Mouse (Mus musculus): Measurements from ENCODE around the gene Xxylt1.
A peak's percentile ranks its signal among the peaks of the same experiment; 100 is the strongest.

Gene Xxylt1

DNA sequence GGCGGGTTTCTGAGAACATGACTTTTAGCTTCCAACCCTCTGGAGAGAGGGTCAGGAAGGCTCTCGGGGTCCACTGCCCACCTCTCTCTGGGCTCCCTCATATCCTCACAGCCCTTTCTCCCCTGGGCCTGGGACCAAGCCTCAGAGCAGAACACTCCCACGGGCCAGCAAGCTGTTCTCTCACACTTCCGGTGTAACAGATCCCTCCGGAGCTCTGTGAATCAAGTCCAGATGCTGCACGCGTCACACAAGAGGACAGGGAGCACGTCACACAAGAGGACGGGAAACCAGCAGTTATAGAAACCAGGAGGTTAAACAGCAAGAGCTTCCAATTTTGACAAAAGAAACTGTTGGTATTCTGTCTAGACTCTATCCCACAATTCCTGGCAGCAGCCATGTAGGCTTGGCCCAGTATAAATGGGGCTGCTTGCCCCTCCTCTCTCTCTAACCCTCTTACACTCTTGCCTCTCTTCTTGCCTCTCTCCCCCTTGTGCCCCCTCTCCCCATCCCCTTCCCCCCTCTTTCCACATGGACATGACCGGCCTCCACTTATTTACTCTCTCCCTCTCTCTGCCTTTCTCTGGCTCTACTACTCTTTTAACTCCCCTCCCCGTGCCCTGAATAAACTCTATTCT is 19.9 kb downstream of the Xxylt1 start:
- no peak for DNase-seq (ENCODE audit: low spot score)

- no peak for DNase-seq (ENCODE audit: low spot score)
These were observed 20.5 kb downstream of the Xxylt1 start for GRCm38 (mm10) chr16:31060714-31061113.

DNA sequence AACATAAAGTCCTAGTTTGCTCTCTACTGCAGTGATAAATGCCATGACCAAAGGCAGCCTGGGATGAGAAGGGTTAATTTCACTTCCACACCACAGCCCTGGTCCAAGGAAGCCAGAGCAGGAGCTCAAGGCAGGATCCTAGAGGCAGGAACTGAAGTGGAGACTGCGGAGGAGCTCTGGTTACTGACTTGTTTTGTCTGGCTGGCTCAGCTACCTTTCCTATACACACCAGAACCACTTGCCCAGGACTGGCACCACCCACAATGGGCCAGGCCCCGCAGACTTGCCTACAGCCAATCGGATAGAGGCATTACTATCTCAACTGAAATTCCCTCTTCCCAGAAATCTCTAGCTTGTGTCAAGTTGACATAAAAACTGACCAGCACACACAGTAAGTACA is 21.0 kb downstream of the Xxylt1 start:
- DNase-seq (ENCODE audit: low spot score) = no peak

- DNase-seq (ENCODE audit: low spot score) = no peak
These were observed 21.5 kb downstream of the Xxylt1 start for GRCm38 (mm10) chr16:31059730-31060129.

DNA sequence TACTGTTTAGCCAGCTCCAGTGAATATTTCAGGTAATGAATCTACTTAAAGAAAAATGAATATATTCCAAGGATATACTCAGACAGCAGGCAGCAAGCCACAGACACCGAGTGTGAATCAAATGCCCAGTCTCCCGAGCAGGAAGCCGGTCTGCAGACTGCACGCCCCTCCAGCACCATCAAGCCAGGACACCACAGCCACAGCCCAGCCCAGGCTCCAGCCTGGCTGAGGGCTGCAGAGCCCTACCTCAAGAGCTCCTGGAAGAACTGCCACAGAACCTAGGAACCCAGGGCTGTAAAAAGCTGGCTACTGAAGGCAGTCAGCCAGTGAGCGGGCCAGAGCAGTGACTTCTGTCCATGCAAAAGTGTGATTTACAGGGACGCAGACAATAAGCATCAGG is 28.4 kb downstream of the Xxylt1 start:
- no peak for DNase-seq (ENCODE audit: low spot score)

- no peak for DNase-seq (ENCODE audit: low spot score)
These were observed 29.0 kb downstream of the Xxylt1 start for GRCm38 (mm10) chr16:31052177-31052726.

GRCm38 (mm10) chr16:31050701-31051100 is 30.5 kb downstream of the Xxylt1 start:
- no peak for DNase-seq (ENCODE audit: low spot score)

GRCm38 (mm10) chr16:31048194-31048593 is 33.0 kb downstream of the Xxylt1 start:
- DNase-seq (ENCODE audit: low spot score) = no peak

GRCm38 (mm10) chr16:31047186-31047898 is 33.9 kb downstream of the Xxylt1 start:
- DNase-seq (ENCODE audit: low spot score) = no peak

DNA sequence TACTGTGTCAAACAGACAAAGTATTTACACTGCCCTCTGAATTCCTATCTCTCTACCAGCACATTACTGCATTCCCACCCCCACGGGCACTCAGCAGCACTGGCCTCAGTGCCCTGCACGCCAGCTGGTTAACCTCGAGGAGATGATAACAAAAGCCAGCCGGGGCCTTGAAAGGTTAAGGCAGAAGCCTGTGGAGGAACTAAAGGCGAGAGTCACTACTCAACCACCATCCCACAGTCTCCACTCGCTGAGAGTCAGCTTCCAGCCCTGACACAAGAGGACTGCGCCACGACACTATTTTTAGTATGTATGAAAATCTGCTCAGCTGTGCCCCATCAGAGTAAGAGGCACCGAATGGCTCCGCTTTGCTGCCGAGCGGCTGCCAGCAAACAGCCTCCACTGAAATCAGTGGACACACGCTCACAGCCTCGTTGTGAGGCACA is 35.0 kb downstream of the Xxylt1 start:
- no peak for DNase-seq (ENCODE audit: low spot score)

- DNase-seq (ENCODE audit: low spot score) = no peak
These were observed 36.0 kb downstream of the Xxylt1 start for GRCm38 (mm10) chr16:31045211-31045610.

GRCm38 (mm10) chr16:31043136-31043535 is 38.1 kb downstream of the Xxylt1 start:
- DNase-seq (ENCODE audit: low spot score) = peak; percentile 52

- no peak for DNase-seq (ENCODE audit: low spot score)
These were observed 39.7 kb downstream of the Xxylt1 start for GRCm38 (mm10) chr16:31041566-31041965.

DNA sequence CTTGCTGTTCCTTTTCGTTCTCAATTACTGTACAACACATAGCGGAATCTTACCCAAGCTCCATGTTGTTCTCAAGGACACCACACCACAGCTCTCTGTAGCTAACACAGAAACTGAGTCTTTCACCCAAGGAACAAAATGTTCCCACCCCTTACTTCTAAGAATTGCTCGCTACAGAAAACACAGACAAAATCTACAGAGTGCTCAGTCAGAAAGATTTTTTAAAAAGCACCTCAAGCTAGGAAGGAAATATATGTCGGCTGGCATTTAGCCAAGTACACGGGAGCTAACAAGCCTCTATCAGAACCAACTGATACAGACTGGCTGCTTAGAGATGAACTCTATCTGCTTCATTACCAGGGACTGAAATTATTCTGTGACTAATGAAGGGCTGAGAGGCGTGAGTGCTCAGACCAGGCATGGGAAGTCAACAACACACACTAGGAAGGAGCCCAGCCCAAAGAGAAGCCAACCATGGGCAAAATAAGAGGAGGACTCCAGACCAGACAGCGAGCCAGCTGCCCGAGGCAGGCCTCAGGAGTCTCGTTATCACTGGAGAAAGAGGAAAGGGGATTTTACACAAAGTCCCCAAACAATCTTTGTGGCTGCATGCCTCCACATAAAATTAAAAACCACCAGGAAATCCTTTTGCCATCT is 41.3 kb downstream of the Xxylt1 start:
- no peak for DNase-seq (ENCODE audit: low spot score)

DNA sequence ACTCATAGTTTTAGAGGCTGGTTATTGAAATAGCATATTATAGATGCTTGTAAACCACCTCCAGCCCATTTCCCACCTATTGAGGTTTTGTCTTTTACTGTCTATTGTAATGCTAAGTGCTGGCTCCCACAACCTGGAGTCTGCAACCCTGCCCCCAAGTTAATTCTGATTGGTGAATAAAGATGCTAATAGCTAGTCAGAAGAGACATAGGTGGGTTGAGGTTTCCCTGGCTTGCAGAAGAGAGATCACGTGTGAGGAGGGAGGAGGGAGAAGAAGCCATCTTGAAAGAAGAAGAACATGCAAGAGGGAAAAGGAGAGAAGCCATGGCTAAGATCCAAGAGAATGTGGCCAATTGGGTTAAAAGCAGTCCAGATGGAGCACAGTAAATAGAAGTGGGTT is 43.8 kb downstream of the Xxylt1 start:
- DNase-seq (ENCODE audit: low spot score) = peak; percentile 35

GRCm38 (mm10) chr16:31035651-31036245 is 45.5 kb downstream of the Xxylt1 start:
- DNase-seq (ENCODE audit: low spot score) = peak; percentile 56

GRCm38 (mm10) chr16:31035235-31035634 is 46.0 kb downstream of the Xxylt1 start:
- no peak for DNase-seq (ENCODE audit: low spot score)

GRCm38 (mm10) chr16:31034051-31034450 is 47.2 kb downstream of the Xxylt1 start:
- no peak for DNase-seq (ENCODE audit: low spot score)

- no peak for DNase-seq (ENCODE audit: low spot score)
These were observed 51.3 kb downstream of the Xxylt1 start for GRCm38 (mm10) chr16:31029739-31030485.

- DNase-seq (ENCODE audit: low spot score) = no peak
These were observed 53.6 kb downstream of the Xxylt1 start for GRCm38 (mm10) chr16:31027675-31028074.

- no peak for DNase-seq (ENCODE audit: low spot score)
These were observed 55.7 kb downstream of the Xxylt1 start for GRCm38 (mm10) chr16:31025516-31025915.

GRCm38 (mm10) chr16:31024997-31025396 is 56.2 kb downstream of the Xxylt1 start:
- no peak for DNase-seq (ENCODE audit: low spot score)
